Mouse (Mus musculus): ENCODE measurements around the gene Deaf1. TPM values are rescaled to one million over a fixed set of nuclear protein-coding genes. Genes with fewer than 3 reads are reported as not detected.

Gene Deaf1
- polyA plus RNA-seq, 1 experiment from 2014 or later, result 79.7 TPM

DNA sequence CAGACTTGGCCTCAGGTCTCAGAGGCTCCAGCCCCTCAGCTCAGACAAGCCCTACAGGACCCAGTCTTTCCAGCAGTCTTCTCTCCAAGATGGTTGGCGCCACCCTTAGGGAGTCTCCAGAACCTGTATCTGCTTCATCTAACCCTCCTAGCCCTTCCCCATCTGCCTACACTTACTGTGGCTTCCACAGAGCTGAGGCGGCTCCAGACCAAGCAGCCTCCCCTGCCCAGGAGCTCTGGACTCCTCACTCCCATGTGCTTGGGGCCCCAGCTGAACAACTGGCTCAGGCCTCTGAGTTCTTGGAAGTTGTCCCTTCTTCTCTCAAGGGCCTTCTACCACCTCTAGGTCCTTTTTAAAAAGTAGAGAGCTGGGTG is 36.2 kb upstream of the Deaf1 start:
- peaks cover 8% of the 10 kb centered on the region for H3K27me3 ChIP-seq (ENCODE audit: control insufficient read depth, insufficient read depth, low read length)
- no peaks in the 10 kb centered on the region for H3K36me3 ChIP-seq (ENCODE audit: control insufficient read depth, insufficient read depth, low read length)
- no peak overlapping the region for H3K27ac ChIP-seq (ENCODE audit: low read depth, low read length)
- H3K4me1 ChIP-seq (ENCODE audit: control insufficient read depth, insufficient read depth, low read length), result no peaks in the 10 kb centered on the region
- ATAC-seq (ENCODE audit: low FRiP score, low TSS enrichment), result peak; percentile 18
- H3K9ac ChIP-seq (ENCODE audit: low read depth, low read length), result no peak overlapping the region
- H3K4me3 ChIP-seq (ENCODE audit: low read length), result no peak overlapping the region
- 56% methylated on average over 2 of the region's 2 CpGs for WGBS
- no peak overlapping the region for H3K4me2 ChIP-seq (replicated peaks; ENCODE audit: low read depth, low read length)
- no peaks in the 10 kb centered on the region for H3K9me3 ChIP-seq (ENCODE audit: control insufficient read depth, low read length)

DNA sequence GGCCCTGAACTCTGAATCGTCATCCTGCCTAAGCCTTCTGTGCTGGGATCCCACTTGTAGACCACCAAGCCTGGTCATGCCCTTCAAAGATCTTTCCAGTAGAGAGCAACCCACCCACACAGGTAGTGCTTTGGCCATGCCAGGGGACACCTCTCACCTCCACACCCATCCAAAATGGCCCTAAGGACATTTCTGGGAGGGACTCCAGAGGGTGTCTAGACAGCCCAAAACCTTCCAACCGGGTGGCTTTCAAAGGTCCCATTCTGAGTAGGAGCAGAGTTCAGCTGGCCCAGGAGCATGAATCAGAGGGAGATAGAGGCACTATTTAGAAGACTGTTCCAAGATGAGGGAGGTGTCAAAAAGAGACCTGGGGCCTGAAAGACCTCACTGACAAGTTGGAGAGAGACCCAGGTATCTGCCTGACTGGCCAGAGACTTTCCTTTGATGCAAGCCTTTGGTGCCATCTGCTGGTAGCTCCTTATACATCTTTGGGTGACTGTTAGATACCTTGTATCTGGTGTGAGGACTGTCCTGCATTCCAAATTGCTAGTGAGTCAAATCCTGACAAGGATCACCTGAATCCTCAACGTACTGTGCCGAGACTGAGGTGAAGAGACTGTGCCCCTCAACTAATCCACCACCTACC is 35.7 kb upstream of the Deaf1 start:
- no peaks in the 10 kb centered on the region for H3K9me3 ChIP-seq (ENCODE audit: control insufficient read depth, low read length)
- H3K27me3 ChIP-seq (ENCODE audit: control insufficient read depth, insufficient read depth, low read length), result peaks cover 8% of the 10 kb centered on the region
- peak; percentile 70 for ATAC-seq (ENCODE audit: low FRiP score, low TSS enrichment)
- no peak overlapping the region for H3K27ac ChIP-seq (ENCODE audit: low read depth, low read length)
- no peaks in the 10 kb centered on the region for H3K36me3 ChIP-seq (ENCODE audit: control insufficient read depth, insufficient read depth, low read length)
- no peak overlapping the region for H3K9ac ChIP-seq (ENCODE audit: low read depth, low read length)
- H3K4me2 ChIP-seq (replicated peaks; ENCODE audit: low read depth, low read length), result no peak overlapping the region
- H3K4me3 ChIP-seq (ENCODE audit: low read length), result no peak overlapping the region
- 50% methylated on average over 4 of the region's 4 CpGs for WGBS
- H3K4me1 ChIP-seq (ENCODE audit: control insufficient read depth, insufficient read depth, low read length), result no peaks in the 10 kb centered on the region

DNA sequence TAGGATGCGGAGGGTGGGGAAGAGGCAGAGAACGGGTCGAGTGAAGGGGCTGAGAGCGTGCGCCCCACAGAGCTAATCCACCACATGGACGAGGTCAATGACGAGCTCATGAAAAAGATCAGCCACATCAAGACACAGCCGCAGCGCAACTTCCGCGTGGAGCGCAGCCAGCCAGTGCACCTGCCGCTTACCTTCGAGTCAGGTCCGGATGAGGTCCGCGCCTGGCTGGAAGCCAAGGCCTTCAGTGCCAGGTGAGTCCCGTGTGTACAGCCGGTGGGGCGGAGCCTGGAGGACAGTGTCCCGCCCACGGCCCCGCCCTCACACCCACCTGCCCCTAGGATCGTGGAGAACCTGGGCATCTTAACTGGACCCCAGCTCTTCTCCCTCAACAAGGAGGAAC is 34.0 kb upstream of the Deaf1 start:
- WGBS, result 9% methylated on average over 24 of the region's 24 CpGs
- Histone ChIP-seq H3K9me3 (ENCODE audit: control insufficient read depth, low read length) (no peaks in the 10 kb centered on the region), H3K36me3 (ENCODE audit: control insufficient read depth, insufficient read depth, low read length) (no peaks in the 10 kb centered on the region), H3K27me3 (ENCODE audit: control insufficient read depth, insufficient read depth, low read length) (peaks cover 8% of the 10 kb centered on the region), H3K9ac (ENCODE audit: low read depth, low read length) (no peak overlapping the region), H3K4me3 (ENCODE audit: low read length) (no peak overlapping the region), H3K4me2 (replicated peaks; ENCODE audit: low read depth, low read length) (peak overlapping the region; percentile 5; the same call in 1 of the 2 replicates), H3K4me1 (ENCODE audit: control insufficient read depth, insufficient read depth, low read length) (no peaks in the 10 kb centered on the region), H3K27ac (ENCODE audit: low read depth, low read length) (no peak overlapping the region)
- ATAC-seq (ENCODE audit: low FRiP score, low TSS enrichment), result peak; percentile 40; the same call in 1 of the 2 replicates

DNA sequence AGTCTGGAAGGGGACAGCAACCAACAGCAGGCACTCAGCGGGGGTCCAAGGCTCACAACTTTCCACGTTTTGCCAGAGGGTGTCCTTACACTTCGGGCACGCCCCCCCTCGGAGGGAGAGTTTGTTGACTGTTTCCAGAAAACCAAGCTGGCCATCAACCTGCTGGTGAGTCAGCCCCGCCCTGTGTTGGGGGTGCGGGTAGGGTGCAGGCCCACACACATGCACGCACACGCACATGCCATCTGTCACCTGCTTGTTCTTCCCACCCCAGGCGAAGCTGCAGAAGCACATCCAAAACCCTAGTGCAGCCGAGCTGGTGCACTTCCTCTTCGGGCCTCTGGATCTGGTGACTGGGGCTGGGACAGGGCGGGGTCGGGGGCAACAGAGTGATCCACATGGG is 29.5 kb upstream of the Deaf1 start:
- Histone ChIP-seq H3K27ac (ENCODE audit: low read depth, low read length) (no peak overlapping the region), H3K27me3 (ENCODE audit: control insufficient read depth, insufficient read depth, low read length) (peaks cover 8% of the 10 kb centered on the region), H3K4me1 (ENCODE audit: control insufficient read depth, insufficient read depth, low read length) (no peaks in the 10 kb centered on the region), H3K9me3 (ENCODE audit: control insufficient read depth, low read length) (no peaks in the 10 kb centered on the region), H3K9ac (ENCODE audit: low read depth, low read length) (no peak overlapping the region), H3K4me3 (ENCODE audit: low read length) (no peak overlapping the region), H3K36me3 (ENCODE audit: control insufficient read depth, insufficient read depth, low read length) (no peaks in the 10 kb centered on the region), H3K4me2 (replicated peaks; ENCODE audit: low read depth, low read length) (no peak overlapping the region)
- 81% methylated on average over 14 of the region's 14 CpGs for WGBS
- no peak for ATAC-seq (ENCODE audit: low FRiP score, low TSS enrichment)

DNA sequence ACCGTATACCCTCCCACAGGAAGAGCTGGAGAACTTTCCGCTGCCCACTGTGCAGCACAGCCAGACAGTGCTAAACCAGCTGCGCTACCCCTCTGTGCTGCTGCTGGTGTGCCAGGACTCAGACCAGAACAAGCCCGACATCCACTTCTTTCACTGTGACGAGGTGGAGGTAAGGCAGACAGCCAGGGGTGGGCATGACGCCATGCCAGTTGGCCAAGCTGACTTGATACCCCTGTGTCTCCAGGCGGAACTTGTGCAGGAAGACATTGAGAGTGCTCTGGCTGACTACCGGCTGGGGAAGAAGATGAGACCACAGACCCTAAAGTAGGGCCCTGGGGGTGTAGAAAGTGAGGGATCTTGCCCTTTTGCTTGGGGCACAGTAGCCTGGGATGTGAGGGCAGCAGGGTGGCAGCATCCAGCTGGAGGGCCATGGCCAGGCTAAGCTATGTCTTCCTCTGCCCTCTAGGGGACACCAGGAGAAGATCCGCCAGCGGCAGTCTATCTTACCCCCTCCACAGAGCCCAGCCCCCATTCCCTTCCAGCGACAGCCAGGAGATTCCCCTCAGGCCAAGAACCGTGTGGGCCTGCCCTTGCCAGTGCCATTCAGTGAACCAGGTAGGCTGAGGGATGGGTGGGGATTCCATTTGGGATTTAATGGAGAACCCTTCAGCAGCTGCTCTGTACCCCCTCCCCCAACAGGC is 28.3 kb upstream of the Deaf1 start:
- no peaks in the 10 kb centered on the region; the same call in 1 of the 2 replicates for H3K27me3 ChIP-seq (ENCODE audit: control insufficient read depth, insufficient read depth, low read length)
- no peaks in the 10 kb centered on the region for H3K4me1 ChIP-seq (ENCODE audit: control insufficient read depth, insufficient read depth, low read length)
- no peaks in the 10 kb centered on the region for H3K9me3 ChIP-seq (ENCODE audit: control insufficient read depth, low read length)
- 57% methylated on average over 12 of the region's 12 CpGs for WGBS
- ATAC-seq (ENCODE audit: low FRiP score, low TSS enrichment), result peak; percentile 43; the same call in 1 of the 2 replicates
- no peak overlapping the region for H3K27ac ChIP-seq (ENCODE audit: low read depth, low read length)
- H3K9ac ChIP-seq (ENCODE audit: low read depth, low read length), result no peak overlapping the region
- no peak overlapping the region for H3K4me2 ChIP-seq (replicated peaks; ENCODE audit: low read depth, low read length)
- H3K4me3 ChIP-seq (ENCODE audit: low read length), result no peak overlapping the region
- no peaks in the 10 kb centered on the region for H3K36me3 ChIP-seq (ENCODE audit: control insufficient read depth, insufficient read depth, low read length)

DNA sequence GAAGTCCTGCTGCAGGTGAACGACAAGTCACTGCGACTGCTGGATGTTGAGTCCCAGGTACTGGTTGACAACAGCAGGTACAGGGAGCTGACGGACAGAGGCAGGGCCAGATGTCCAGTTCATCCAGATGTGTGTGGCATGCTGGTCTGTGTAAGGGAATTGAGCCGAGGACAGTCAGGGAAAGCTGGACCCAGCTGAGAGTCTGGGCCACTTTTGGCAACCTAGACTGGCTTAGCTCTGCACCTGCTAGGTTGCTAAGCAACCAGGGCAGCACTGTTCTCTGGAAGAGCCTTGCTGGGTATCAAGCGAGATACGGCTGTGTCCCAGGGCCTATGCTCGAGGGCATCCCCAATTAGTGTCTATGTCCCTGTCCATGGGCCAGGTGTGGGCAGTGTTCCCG is 27.6 kb upstream of the Deaf1 start:
- Histone ChIP-seq H3K4me3 (ENCODE audit: low read length) (no peak overlapping the region), H3K9me3 (ENCODE audit: control insufficient read depth, low read length) (no peaks in the 10 kb centered on the region), H3K4me2 (replicated peaks; ENCODE audit: low read depth, low read length) (no peak overlapping the region), H3K36me3 (ENCODE audit: control insufficient read depth, insufficient read depth, low read length) (no peaks in the 10 kb centered on the region), H3K27ac (ENCODE audit: low read depth, low read length) (no peak overlapping the region), H3K4me1 (ENCODE audit: control insufficient read depth, insufficient read depth, low read length) (no peaks in the 10 kb centered on the region), H3K27me3 (ENCODE audit: control insufficient read depth, insufficient read depth, low read length) (no peaks in the 10 kb centered on the region), H3K9ac (ENCODE audit: low read depth, low read length) (no peak overlapping the region)
- WGBS, result 88% methylated on average over 8 of the region's 8 CpGs
- ATAC-seq (ENCODE audit: low FRiP score, low TSS enrichment), result no peak

DNA sequence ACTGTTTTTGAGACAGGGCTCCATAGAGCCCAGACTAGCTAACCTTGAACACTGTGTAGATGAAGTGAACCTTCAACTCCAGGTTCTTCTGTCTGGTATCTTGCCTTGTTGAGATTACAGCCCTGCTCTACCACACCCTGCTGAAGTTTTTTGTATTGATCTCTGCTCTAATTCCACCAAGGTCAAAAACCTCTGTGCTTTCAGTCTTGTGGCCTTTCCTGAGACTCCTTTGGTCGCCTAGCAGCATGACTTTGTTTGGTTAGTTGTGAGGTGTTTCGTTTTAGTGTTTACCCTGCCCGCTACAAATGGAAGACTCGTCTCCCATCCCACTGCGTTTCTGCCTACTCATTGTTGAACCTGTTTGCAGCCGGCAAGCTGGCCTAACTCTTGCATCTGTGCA is 23.6 kb upstream of the Deaf1 start:
- 78% methylated on average over 6 of the region's 6 CpGs for whole genome bisulfite sequencing
- ATAC-seq (ENCODE audit: low FRiP score, low TSS enrichment), result no peak
- Histone ChIP-seq H3K27me3 (ENCODE audit: control insufficient read depth, insufficient read depth, low read length) (no peaks in the 10 kb centered on the region), H3K9me3 (ENCODE audit: control insufficient read depth, low read length) (no peaks in the 10 kb centered on the region), H3K4me3 (ENCODE audit: low read length) (no peak overlapping the region), H3K4me2 (replicated peaks; ENCODE audit: low read depth, low read length) (no peak overlapping the region), H3K27ac (ENCODE audit: low read depth, low read length) (no peak overlapping the region), H3K36me3 (ENCODE audit: control insufficient read depth, insufficient read depth, low read length) (no peaks in the 10 kb centered on the region), H3K9ac (ENCODE audit: low read depth, low read length) (no peak overlapping the region), H3K4me1 (ENCODE audit: control insufficient read depth, insufficient read depth, low read length) (no peaks in the 10 kb centered on the region)

DNA sequence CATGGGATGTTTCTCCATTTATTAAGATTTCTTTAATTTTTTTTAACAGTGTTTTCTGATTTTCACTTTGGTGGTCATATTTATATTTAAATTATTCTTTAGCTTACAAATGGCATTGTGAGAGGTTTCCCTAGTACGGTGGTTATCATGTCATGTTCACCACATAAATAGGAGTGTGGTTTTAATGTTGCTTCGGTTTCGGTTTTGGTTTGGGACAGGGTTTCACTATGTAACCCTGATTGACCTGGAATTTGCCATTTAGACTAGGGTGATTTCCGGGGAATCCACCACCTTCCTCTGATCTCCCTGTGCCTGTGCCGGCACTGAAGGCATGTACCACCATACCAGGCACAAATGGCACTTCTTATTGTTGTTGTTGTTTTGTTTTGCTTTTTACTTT is 17.3 kb upstream of the Deaf1 start:
- H3K4me1 ChIP-seq (ENCODE audit: control insufficient read depth, insufficient read depth, low read length), result 0 out of 2 replicates have a peak, but pooled peaks cover 7% of the 10 kb centered on the region
- no peak for ATAC-seq (ENCODE audit: low FRiP score, low TSS enrichment)
- H3K9ac ChIP-seq (ENCODE audit: low read depth, low read length), result no peak overlapping the region
- H3K4me2 ChIP-seq (replicated peaks; ENCODE audit: low read depth, low read length), result no peak overlapping the region
- no peaks in the 10 kb centered on the region for H3K36me3 ChIP-seq (ENCODE audit: control insufficient read depth, insufficient read depth, low read length)
- no peak overlapping the region for H3K4me3 ChIP-seq (ENCODE audit: low read length)
- no peaks in the 10 kb centered on the region for H3K9me3 ChIP-seq (ENCODE audit: control insufficient read depth, low read length)
- no peaks in the 10 kb centered on the region for H3K27me3 ChIP-seq (ENCODE audit: control insufficient read depth, insufficient read depth, low read length)
- no peak overlapping the region for H3K27ac ChIP-seq (ENCODE audit: low read depth, low read length)
- WGBS, result 91% methylated on average over 5 of the region's 5 CpGs

DNA sequence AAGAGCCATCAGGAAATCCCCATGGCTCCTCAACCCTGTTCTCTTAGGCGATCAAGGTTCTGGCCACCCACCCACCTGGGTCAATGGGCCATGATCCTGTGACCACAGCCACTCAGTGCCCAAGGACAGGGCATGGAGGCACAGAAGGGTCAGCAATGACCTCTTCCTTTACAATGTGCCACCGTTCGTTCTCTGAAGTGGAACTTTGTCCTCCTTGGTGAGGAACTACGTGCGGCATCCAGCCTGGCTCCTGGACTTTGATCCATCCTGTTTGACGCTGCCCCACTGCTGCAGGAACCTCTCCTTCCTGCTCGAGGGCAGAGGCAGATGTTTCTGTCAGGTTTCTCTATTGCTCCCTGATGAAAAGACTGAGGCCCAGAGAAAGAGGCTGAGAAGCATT is 16.2 kb upstream of the Deaf1 start:
- Histone ChIP-seq H3K9me3 (ENCODE audit: control insufficient read depth, low read length) (no peaks in the 10 kb centered on the region), H3K9ac (ENCODE audit: low read depth, low read length) (no peak overlapping the region), H3K4me1 (ENCODE audit: control insufficient read depth, insufficient read depth, low read length) (peaks cover 10% of the 10 kb centered on the region), H3K27me3 (ENCODE audit: control insufficient read depth, insufficient read depth, low read length) (no peaks in the 10 kb centered on the region), H3K36me3 (ENCODE audit: control insufficient read depth, insufficient read depth, low read length) (no peaks in the 10 kb centered on the region), H3K4me2 (replicated peaks; ENCODE audit: low read depth, low read length) (no peak overlapping the region), H3K4me3 (ENCODE audit: low read length) (no peak overlapping the region), H3K27ac (ENCODE audit: low read depth, low read length) (no peak overlapping the region)
- WGBS, result 68% methylated on average over 7 of the region's 7 CpGs
- ATAC-seq (ENCODE audit: low FRiP score, low TSS enrichment), result no peak

All from kidney, embryonic 14.5 days (tissue).